Mouse (Mus musculus) heart, embryonic 16.5 days (tissue): ENCODE measurements at regions not wholly inside any gene's neighbourhood (a gene's known extent, or its start where the extent isn't known, plus 50 kb on each side); places are given as distances from the start of the nearest gene placed in this dataset.

Source experiments
- ATAC-seq: fragments of 200-750 bp; cut with Nextera tagmentation; replicated peaks from 2 replicates; pipeline ENCODE4 v1.8.0; 2017; ENCODE audit warnings: moderate number of reproducible peaks; ENCODE audit not compliant: insufficient read depth, low FRiP score; ENCODE audit errors: extremely low read depth
- H3K27ac ChIP-seq: fragments of 300-500 bp; sonication (generic); 2 replicates; pipeline ENCODE4 v1.5.1; 2014; ENCODE audit warnings: mild to moderate bottlenecking, low read length, control low read depth, moderate library complexity
- H3K27me3 ChIP-seq: fragments of 300-500 bp; sonication (generic); 2 replicates; pipeline ENCODE4 v1.6.1; 2014; ENCODE audit warnings: low read length, mixed read lengths; ENCODE audit not compliant: control insufficient read depth, insufficient read depth
- H3K36me3 ChIP-seq: fragments of 300-500 bp; sonication (generic); 2 replicates; pipeline ENCODE4 v1.6.1; 2014; ENCODE audit not compliant: control insufficient read depth, insufficient read depth
- H3K4me1 ChIP-seq: fragments of 300-500 bp; sonication (generic); 2 replicates; pipeline ENCODE4 v1.6.1; 2014; ENCODE audit warnings: low read length, mixed read lengths; ENCODE audit not compliant: control insufficient read depth, insufficient read depth
- H3K4me2 ChIP-seq: fragments of 300-500 bp; sonication (generic); 2 replicates; pipeline ENCODE4 v1.6.1; 2014; ENCODE audit warnings: low read depth, mild to moderate bottlenecking, control low read depth, low read length
- H3K4me3 ChIP-seq: fragments of 300-500 bp; sonication (generic); 2 replicates; pipeline ENCODE4 v1.5.1; 2014; ENCODE audit warnings: mild to moderate bottlenecking, control low read depth, low read length
- H3K9ac ChIP-seq: fragments of 300-500 bp; sonication (generic); 2 replicates; pipeline ENCODE4 v1.6.1; 2014; ENCODE audit warnings: low read length, control low read depth
- H3K9me3 ChIP-seq: fragments of 300-500 bp; sonication (generic); replicated peaks from 2 replicates; pipeline ENCODE4 v1.6.1; 2016; ENCODE audit warnings: low read length; ENCODE audit not compliant: control insufficient read depth
- WGBS: fragments of 180-500 bp; shearing (Covaris S2); extraction: QIAGEN DNeasy Blood & Tissue Kit; methylation state at CpG from one replicate; pipeline ENCODE4 v1.1.7; 2014; 5-methylcytosine and 5-hydroxymethylcytosine counted together

DNA sequence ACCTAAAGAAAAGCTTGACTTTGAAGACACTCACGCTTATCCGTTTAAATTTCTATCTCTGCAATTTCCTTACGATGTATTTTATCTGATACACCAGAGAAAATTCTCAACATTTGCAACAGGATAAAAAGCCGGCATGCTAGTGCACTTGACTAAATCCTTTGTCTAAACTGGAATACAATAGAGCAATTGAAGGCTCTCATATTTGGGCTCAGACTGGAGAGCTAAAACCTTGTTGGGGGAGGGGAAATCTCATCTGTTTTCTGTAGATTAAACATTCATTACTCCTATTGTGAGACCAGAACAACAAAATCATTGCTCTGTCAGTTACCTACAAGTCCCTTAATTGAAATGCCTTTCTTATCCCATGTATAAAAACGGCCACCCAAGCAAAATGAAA, 70.9 kb upstream of the Cerkl start:
- H3K9me3 ChIP-seq = no peaks in the 10 kb centered on the region
- peaks cover 5% of the 10 kb centered on the region for H3K4me1 ChIP-seq
- H3K9ac ChIP-seq = no peak overlapping the region
- no peaks in the 10 kb centered on the region for H3K36me3 ChIP-seq
- no peak overlapping the region for H3K4me3 ChIP-seq
- no peak for ATAC-seq
- H3K27me3 ChIP-seq = no peaks in the 10 kb centered on the region
- no peak overlapping the region for H3K27ac ChIP-seq
- H3K4me2 ChIP-seq = no peak overlapping the region
- 70% methylated on average over 5 of the region's 5 CpGs for WGBS

DNA sequence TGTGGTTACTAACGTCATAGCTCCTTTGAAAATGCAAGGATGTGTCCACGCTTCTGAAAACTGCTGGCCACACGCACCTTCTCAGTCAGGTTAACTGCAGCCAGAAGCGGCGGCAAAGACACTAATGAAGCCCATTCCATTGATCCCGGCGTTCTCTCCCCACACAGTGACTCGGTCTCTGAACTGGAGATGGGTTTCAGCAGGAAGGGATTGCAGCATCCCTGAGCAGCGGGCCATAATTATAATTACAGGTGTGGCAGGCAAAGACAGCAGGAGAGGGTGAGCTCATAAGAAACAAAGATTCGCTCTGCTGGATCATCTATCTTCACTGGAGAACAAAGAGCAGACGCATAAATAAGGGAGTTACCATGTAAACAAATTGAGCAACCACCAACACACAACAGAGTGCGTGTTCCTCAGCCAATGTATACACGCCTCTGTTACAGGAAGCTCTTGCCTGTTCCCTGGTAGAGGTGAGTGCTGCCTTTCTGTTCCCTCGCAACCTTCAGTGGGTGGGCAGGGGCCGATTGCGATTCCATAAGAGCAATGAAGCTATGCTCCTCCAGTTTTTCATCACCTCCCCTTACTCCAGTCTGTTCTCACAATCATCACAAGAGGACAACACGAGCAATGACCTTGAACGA, 71.9 kb upstream of the Cerkl start:
- no peak for ATAC-seq

GRCm38 (mm10) chr2:79529185-79529584, 72.6 kb upstream of the Cerkl start:
- Histone ChIP-seq H3K27me3 (no peaks in the 10 kb centered on the region), H3K4me2 (no peak overlapping the region), H3K27ac (no peak overlapping the region), H3K36me3 (no peaks in the 10 kb centered on the region), H3K9ac (no peak overlapping the region), H3K9me3 (no peaks in the 10 kb centered on the region), H3K4me1 (peaks cover 5% of the 10 kb centered on the region), H3K4me3 (no peak overlapping the region)
- ATAC-seq = no peak
- whole genome bisulfite sequencing = 54% methylated on average over 2 of the region's 2 CpGs

More for the DNA sequence above, 71.9 kb upstream of the Cerkl start:
- Histone ChIP-seq H3K4me2 (no peak overlapping the region), H3K9ac (no peak overlapping the region), H3K4me3 (no peak overlapping the region), H3K4me1 (peaks cover 5% of the 10 kb centered on the region), H3K27me3 (no peaks in the 10 kb centered on the region), H3K27ac (no peak overlapping the region), H3K9me3 (no peaks in the 10 kb centered on the region), H3K36me3 (no peaks in the 10 kb centered on the region)
- WGBS = 69% methylated on average over 18 of the region's 18 CpGs

- ATAC-seq = no peak
- Histone ChIP-seq H3K9ac (no peak overlapping the region), H3K4me2 (no peak overlapping the region), H3K9me3 (no peaks in the 10 kb centered on the region), H3K27me3 (no peaks in the 10 kb centered on the region), H3K4me1 (peaks cover 5% of the 10 kb centered on the region), H3K27ac (no peak overlapping the region), H3K36me3 (no peaks in the 10 kb centered on the region), H3K4me3 (no peak overlapping the region)
- WGBS = 76% methylated on average over 3 of the region's 3 CpGs
Measured at GRCm38 (mm10) chr2:79532610-79533160, 76.1 kb upstream of the Cerkl start.

- H3K36me3 ChIP-seq = no peaks in the 10 kb centered on the region
- no peaks in the 10 kb centered on the region for H3K9me3 ChIP-seq
- no peaks in the 10 kb centered on the region for H3K4me1 ChIP-seq
- no peak overlapping the region for H3K4me2 ChIP-seq
- 70% methylated on average over 5 of the region's 5 CpGs for WGBS
- no peaks in the 10 kb centered on the region for H3K27me3 ChIP-seq
- peak; percentile 37; the same call in 1 of the 2 replicates for ATAC-seq
- no peak overlapping the region for H3K9ac ChIP-seq
- no peak overlapping the region for H3K27ac ChIP-seq
- H3K4me3 ChIP-seq = no peak overlapping the region
Measured at GRCm38 (mm10) chr2:79537126-79537875, 80.7 kb upstream of the Cerkl start.

- Histone ChIP-seq H3K36me3 (no peaks in the 10 kb centered on the region), H3K9me3 (no peaks in the 10 kb centered on the region), H3K4me2 (no peak overlapping the region), H3K4me1 (peaks cover 12% of the 10 kb centered on the region), H3K4me3 (no peak overlapping the region), H3K27me3 (no peaks in the 10 kb centered on the region), H3K9ac (no peak overlapping the region), H3K27ac (no peak overlapping the region)
- WGBS = 60% methylated on average over 8 of the region's 8 CpGs
- no peak for ATAC-seq
Measured at GRCm38 (mm10) chr2:79540384-79540783, 83.8 kb upstream of the Cerkl start.

DNA sequence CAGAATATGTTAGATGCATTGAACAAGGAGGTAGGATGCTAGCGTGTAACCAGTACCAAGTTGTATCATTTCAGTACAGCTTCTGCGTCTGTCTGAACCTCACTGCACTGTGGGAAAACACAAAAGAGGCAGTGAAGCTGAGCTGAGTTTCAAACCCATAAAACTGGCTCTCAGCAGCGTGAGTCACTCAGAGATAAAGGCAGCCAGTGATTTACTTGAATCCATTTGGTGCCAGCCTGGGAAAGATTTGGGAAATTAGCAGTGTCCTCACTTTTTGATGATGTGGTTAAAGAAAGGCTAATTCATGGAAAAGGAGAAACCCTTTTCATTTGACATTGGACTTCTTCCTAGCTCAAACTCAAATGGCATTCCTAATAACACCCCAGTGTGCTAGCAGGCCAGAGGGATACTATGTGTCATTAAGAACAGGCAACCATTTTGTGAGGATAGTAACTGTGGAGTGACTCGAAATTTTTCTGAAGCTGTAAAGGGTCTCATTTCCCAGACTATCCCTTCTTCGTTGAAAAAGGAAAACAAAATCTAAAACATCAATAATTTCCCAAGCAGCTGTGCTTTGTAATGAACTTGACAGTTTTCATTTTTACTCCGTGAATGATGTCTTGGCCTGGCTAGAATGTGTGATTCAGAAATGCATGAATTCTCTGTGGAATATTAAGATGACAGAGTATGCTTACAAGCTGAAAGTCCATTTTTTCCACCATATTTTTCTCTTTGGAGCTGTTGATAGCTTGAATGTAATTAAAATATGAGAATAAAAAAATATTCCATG, 85.8 kb upstream of the Cerkl start:
- Histone ChIP-seq H3K27me3 (no peaks in the 10 kb centered on the region), H3K9ac (no peak overlapping the region), H3K27ac (peak overlapping the region; percentile 24; the same call in 1 of the 2 replicates), H3K4me1 (peaks cover 14% of the 10 kb centered on the region), H3K4me3 (no peak overlapping the region), H3K9me3 (no peaks in the 10 kb centered on the region), H3K36me3 (no peaks in the 10 kb centered on the region), H3K4me2 (no peak overlapping the region)
- WGBS = 74% methylated on average over 6 of the region's 6 CpGs
- no peak for ATAC-seq

DNA sequence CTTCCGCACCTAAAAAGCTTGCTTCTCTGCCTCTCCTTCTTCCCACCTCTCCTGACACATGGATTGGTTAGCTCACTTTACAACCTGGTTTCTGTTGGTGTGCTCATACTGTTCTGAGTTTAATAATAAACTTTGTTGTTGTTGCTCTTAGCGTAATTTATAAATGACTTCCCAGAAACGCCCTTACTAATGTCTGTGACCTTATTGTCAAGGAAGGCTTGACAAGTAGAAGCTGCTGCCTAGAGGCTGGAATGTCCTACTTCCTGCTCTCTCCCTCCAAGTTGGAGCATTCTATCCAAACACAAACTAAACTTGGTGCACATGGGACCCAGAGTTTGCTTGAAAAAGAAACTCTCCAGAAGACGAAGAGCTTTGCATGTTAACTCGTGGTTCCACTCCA, 86.9 kb upstream of the Cerkl start:
- no peaks in the 10 kb centered on the region for H3K9me3 ChIP-seq
- no peak overlapping the region for H3K9ac ChIP-seq
- H3K27me3 ChIP-seq = no peaks in the 10 kb centered on the region
- ATAC-seq = no peak
- no peak overlapping the region for H3K4me2 ChIP-seq
- peaks cover 25% of the 10 kb centered on the region for H3K4me1 ChIP-seq
- 64% methylated on average over 5 of the region's 5 CpGs for WGBS
- H3K27ac ChIP-seq = peak overlapping the region; percentile 55
- H3K36me3 ChIP-seq = no peaks in the 10 kb centered on the region
- no peak overlapping the region for H3K4me3 ChIP-seq
